ENCODE assay signal across 12 mouse cellular contexts in genomic region chrX:135574261-135574957, GRCm38 (mm10). TPM values are rescaled to one million over a fixed set of nuclear protein-coding genes. Genes with fewer than 3 reads are reported as not detected.
DNase-seq lines count a peak whose midpoint lies in the region; ATAC-seq and TF ChIP-seq lines count a peak whose summit lies in the region.
"Not testable (repeated sequence)": the region's sequence is repeated elsewhere in the genome, so short reads cannot be mapped to it uniquely, and the experiment has no call there.
"Had no signal": no experiment of that assay in that cellular context is flagged by ENCODE, and none has a peak within 500 bp of the region (broad histone marks: within the 10 kb centered on the region; RNA-seq: fewer than 3 reads in every experiment).

No protein-coding gene starts in this region.

- H3K4me1 ChIP-seq in intestine, embryonic 14.5 days (replicated peaks; ENCODE audit: control insufficient read depth, insufficient read depth, low read length); liver, embryonic 12.5 days; stomach, postnatal 0 days (replicated peaks; ENCODE audit: control insufficient read depth, insufficient read depth): not testable (repeated sequence)

- not testable (repeated sequence) for H3K9ac ChIP-seq in intestine, embryonic 14.5 days (ENCODE audit: low read length); liver, embryonic 12.5 days; stomach, postnatal 0 days (ENCODE audit: low read length)

- not testable (repeated sequence) for TF ChIP-seq EP300 in stomach, postnatal 0 days (optimal IDR thresholded peaks at IDR 0.05)

- H3K36me3 ChIP-seq in intestine, embryonic 14.5 days (ENCODE audit: control insufficient read depth, insufficient read depth, low read length); liver, embryonic 12.5 days; stomach, postnatal 0 days (ENCODE audit: control insufficient read depth, insufficient read depth, low read length): not testable (repeated sequence)

- H3K4me2 ChIP-seq in intestine, embryonic 14.5 days (ENCODE audit: low read length); stomach, postnatal 0 days (replicated peaks; ENCODE audit: low read depth): not testable (repeated sequence)
- H3K4me2 ChIP-seq in liver, embryonic 12.5 days: peak overlapping the region; percentile 34

- H3K27me3 ChIP-seq in intestine, embryonic 14.5 days (replicated peaks; ENCODE audit: control insufficient read depth, insufficient read depth, low read length); liver, embryonic 12.5 days (replicated peaks); stomach, postnatal 0 days (ENCODE audit: control insufficient read depth, insufficient read depth, low read length): not testable (repeated sequence)

- H3K27ac ChIP-seq in intestine, embryonic 14.5 days (ENCODE audit: low read depth); liver, embryonic 12.5 days; stomach, postnatal 0 days (replicated peaks): not testable (repeated sequence)

- WGBS in intestine, embryonic 14.5 days: 24% methylated on average over 8 of the region's 8 CpGs
- 16% methylated on average over 8 of the region's 8 CpGs for WGBS in liver, embryonic 12.5 days (ENCODE audit: insufficient replicate concordance)
- WGBS in stomach, postnatal 0 days: 29% methylated on average over 8 of the region's 8 CpGs

- not testable (repeated sequence) for H3K4me3 ChIP-seq in intestine, embryonic 14.5 days (ENCODE audit: low read depth, low read length); liver, embryonic 12.5 days; stomach, postnatal 0 days (ENCODE audit: low read depth, low read length)

- peak; percentile 31 for DNase-seq in 416B (ENCODE audit: low read depth)
- peak; percentile 44 for DNase-seq in embryo, embryonic 10 days (ENCODE audit: low spot score)
- DNase-seq in intestine, embryonic 14.5 days (ENCODE audit: low spot score): not testable (repeated sequence)
- peak; percentile 36 for DNase-seq in kidney, postnatal 10 days
- DNase-seq in lung, postnatal 36 days: peak; percentile 23
- DNase-seq in stomach, postnatal 0 days (ENCODE audit: low spot score): peak; percentile 30

- H3K9me3 ChIP-seq in intestine, embryonic 14.5 days (ENCODE audit: control insufficient read depth, low read length); liver, embryonic 12.5 days (replicated peaks); stomach, postnatal 0 days (ENCODE audit: control insufficient read depth, low read length): not testable (repeated sequence)

- ATAC-seq in granulocyte monocyte progenitor cell, adult 5-6 weeks (replicated peaks; ENCODE audit: poor library complexity, severe bottlenecking): peak; percentile 69
- peak; percentile 69; the same call in 1 of the 2 replicates for ATAC-seq in intestine, embryonic 14.5 days (replicated peaks; ENCODE audit: low FRiP score, low TSS enrichment, low read depth)
- ATAC-seq in liver, embryonic 12.5 days: peak; percentile 49
- peak; percentile 85 for ATAC-seq in stomach, postnatal 0 days (ENCODE audit: low FRiP score, low TSS enrichment)

- TF ChIP-seq CTCF in stomach, postnatal 0 days (IDR thresholded peaks at IDR 0.05; ENCODE audit: low read depth): peak; percentile 14; the same call in 1 of the 2 replicates

RNA-seq across cellular contexts. Expression of gene Nxf7, which starts 24.2 kb away (rescaled TPM):
- 4.4 TPM in 1 of 2 replicates, not detected in the other for total RNA-seq in granulocyte monocyte progenitor cell, adult 5-6 weeks (2014; fragmentation: Nextera tagmentation)
- total RNA-seq in granulocyte monocyte progenitor cell, adult 5-6 weeks (2017): not detected in 2 replicates
- 0.39 and 0.52 TPM in 2 replicates for polyA plus RNA-seq in intestine, embryonic 14.5 days (2014; fragmentation: Nextera tagmentation; extraction: Ambion mirVana)
- not detected in 2 replicates for polyA plus RNA-seq in liver, embryonic 12.5 days (2016; fragmentation: Nextera tagmentation; extraction: Ambion mirVana)
- polyA plus RNA-seq in stomach, postnatal 0 days (2015; fragmentation: Nextera tagmentation; extraction: Ambion mirVana): 0.16 and 0.39 TPM in 2 replicates
- polyA plus RNA-seq: heart, adult 2 months; hindbrain, embryonic 15.5 days had no signal

RNA-seq across cellular contexts. Expression of gene Prame, which starts 53.1 kb away (rescaled TPM):
- 0.53 TPM in 1 of 2 replicates, not detected in the other for total RNA-seq in granulocyte monocyte progenitor cell, adult 5-6 weeks (2014; fragmentation: Nextera tagmentation)
- total RNA-seq in granulocyte monocyte progenitor cell, adult 5-6 weeks (2017): not detected in 2 replicates
- polyA plus RNA-seq in intestine, embryonic 14.5 days (2014; fragmentation: Nextera tagmentation; extraction: Ambion mirVana): not detected in 2 replicates
- polyA plus RNA-seq in liver, embryonic 12.5 days (2016; fragmentation: Nextera tagmentation; extraction: Ambion mirVana): not detected in 2 replicates
- not detected in 2 replicates for polyA plus RNA-seq in stomach, postnatal 0 days (2015; fragmentation: Nextera tagmentation; extraction: Ambion mirVana)
- total RNA-seq: heart, adult 2 months; left cerebral cortex, postnatal 14 days had no signal
- polyA plus RNA-seq: heart, adult 2 months; hindbrain, embryonic 15.5 days; midbrain, embryonic 10.5 days had no signal
